Mouse (Mus musculus) spleen, postnatal 36 days (tissue): ENCODE measurements around the gene Zmym3.
"Not testable (repeated sequence)": the region's sequence is repeated elsewhere in the genome, so short reads cannot be mapped to it uniquely, and the experiment has no call there.

Experiments
- DNase-seq, 2 experiments: peaks; one replicate each; pipeline ENCODE4 v3.0.0; 2022; ENCODE audit warnings: low spot score in 2 of 2, mixed read lengths in 1 of 2

Gene Zmym3

GRCm38 (mm10) chrX:101376190-101376968 is 44.3 kb downstream of the Zmym3 start, which contains the start of gene Gjb1:
Gene Gjb1, plus strand, starts transcription at chrX:101376378.
- no peak for DNase-seq

- no peak for DNase-seq
These were observed 47.7 kb downstream of the Zmym3 start for GRCm38 (mm10) chrX:101372946-101373345.

- no peak for DNase-seq
These were observed 50.1 kb downstream of the Zmym3 start for GRCm38 (mm10) chrX:101370573-101370972.

- DNase-seq = no peak
These were observed 51.6 kb downstream of the Zmym3 start for GRCm38 (mm10) chrX:101369001-101369400.

GRCm38 (mm10) chrX:101358902-101359301 is 61.7 kb downstream of the Zmym3 start:
- not testable (repeated sequence) for DNase-seq
